Mouse (Mus musculus) liver, embryonic 14.5 days (tissue): ENCODE results near the gene Smc6. TPM values are rescaled to one million over a fixed set of nuclear protein-coding genes. Genes with fewer than 3 reads are reported as not detected.

Experiments used
- ATAC-seq: fragments of 200-750 bp; cut with Nextera tagmentation; 2 replicates; pipeline ENCODE4 v1.8.0; 2017; ENCODE audit warnings: moderate number of reproducible peaks, mild to moderate bottlenecking, moderate library complexity; ENCODE audit not compliant: insufficient read depth
- DNase-seq, 3 experiments: peaks; one replicate each; pipeline ENCODE4 v3.0.0-alpha.2; 2012 to 2013; ENCODE audit warnings: low read depth in 3 of 3, low spot score in 3 of 3
- H3K27ac ChIP-seq: fragments of 300-500 bp; sonication (generic); 2 replicates; pipeline ENCODE4 v1.5.1; 2014; ENCODE audit warnings: moderate library complexity, mild to moderate bottlenecking, control low read depth, inconsistent platforms
- H3K27me3 ChIP-seq: fragments of 300-500 bp; sonication (generic); 2 replicates; pipeline ENCODE4 v1.6.1; 2014; ENCODE audit warnings: mild to moderate bottlenecking, low read length, moderate library complexity; ENCODE audit not compliant: control insufficient read depth, insufficient read depth
- H3K36me3 ChIP-seq: fragments of 300-500 bp; sonication (generic); replicated peaks from 2 replicates; pipeline ENCODE4 v1.6.1; 2014; ENCODE audit warnings: low read depth; ENCODE audit not compliant: control insufficient read depth, insufficient read depth
- H3K4me1 ChIP-seq, 2 experiments: fragments of 200-500 bp in 1 of 2; fragments of 300-500 bp in 1 of 2; sonication (generic) in 1 of 2; replicated peaks; 2 replicates each; pipeline ENCODE4 v1.6.1; 2012 to 2014; ENCODE audit warnings: antibody characterized with exemption in 1 of 2, inconsistent platforms in 1 of 2, low read length in 1 of 2; ENCODE audit not compliant: control insufficient read depth in 2 of 2, insufficient read depth in 2 of 2
- H3K4me2 ChIP-seq: fragments of 300-500 bp; sonication (generic); 2 replicates; pipeline ENCODE4 v1.6.1; 2014; ENCODE audit warnings: low read depth, mild to moderate bottlenecking, control low read depth, moderate library complexity
- H3K4me3 ChIP-seq, 2 experiments: fragments of 200-500 bp in 1 of 2; fragments of 300-500 bp in 1 of 2; sonication (generic) in 1 of 2; 2 replicates each; pipeline ENCODE4 v1.5.1; 2012 to 2014; ENCODE audit warnings: low read depth in 2 of 2, low read length in 2 of 2, mild to moderate bottlenecking in 2 of 2, control low read depth in 1 of 2, inconsistent platforms in 1 of 2, moderate library complexity in 1 of 2; ENCODE audit not compliant: insufficient read depth in 1 of 2
- H3K9ac ChIP-seq: fragments of 300-500 bp; sonication (generic); replicated peaks from 2 replicates; pipeline ENCODE4 v1.6.1; 2014; ENCODE audit warnings: mild to moderate bottlenecking, control low read depth, moderate library complexity
- H3K9me3 ChIP-seq: fragments of 300-500 bp; sonication (generic); 2 replicates; pipeline ENCODE4 v1.6.1; 2016; ENCODE audit warnings: low read length, mixed read lengths; ENCODE audit not compliant: control insufficient read depth
- CTCF ChIP-seq: IDR thresholded peaks from 2 replicates; pipeline ENCODE4 v1.5.1; 2016; ENCODE audit warnings: antibody characterized with exemption, low read depth, control low read depth
- EP300 ChIP-seq: IDR thresholded peaks from 2 replicates; pipeline ENCODE4 v1.6.1; 2016; ENCODE audit warnings: antibody characterized with exemption, low read depth
- WGBS: fragments of 180-500 bp; shearing (Covaris S2); extraction: QIAGEN DNeasy Blood & Tissue Kit; methylation state at CpG from one replicate; pipeline ENCODE4 v1.1.7; 2014; ENCODE audit not compliant: insufficient replicate concordance; 5-methylcytosine and 5-hydroxymethylcytosine counted together
- polyA plus RNA-seq, 2 experiments: library from polyadenylated mRNA; depleted of rRNA in 1 of 2; stranded (reverse) in 1 of 2; unstranded in 1 of 2; fragments of >200 nt; fragmentation: Nextera tagmentation in 1 of 2; extraction: Ambion mirVana in 1 of 2; gene quantifications; 2 replicates each; pipeline versions ENCODE4 v1.2.1 to v1.2.3; 2012 to 2014

Smc6 gene
- polyA plus RNA-seq, 2 experiments, result 25.1 to 63.1 TPM

- no peak overlapping the region for H3K4me3 ChIP-seq
- no peak overlapping the region for H3K9ac ChIP-seq
- DNase-seq, result no peak
- no peaks in the 10 kb centered on the region for H3K4me1 ChIP-seq
- no peak for ATAC-seq
- H3K27me3 ChIP-seq, result no peaks in the 10 kb centered on the region
- no peak overlapping the region for H3K27ac ChIP-seq
- H3K36me3 ChIP-seq, result no peaks in the 10 kb centered on the region
- 10% methylated on average over 2 of the region's 2 CpGs for WGBS
- no peaks in the 10 kb centered on the region for H3K9me3 ChIP-seq
- TF ChIP-seq CTCF (no peak), EP300 (no peak)
- H3K4me2 ChIP-seq, result no peak overlapping the region
Measured at GRCm38 (mm10) chr12:11230267-11230666, 35.4 kb upstream of the Smc6 start.

- TF ChIP-seq CTCF (no peak), EP300 (no peak)
- Histone ChIP-seq H3K27ac (no peak overlapping the region), H3K27me3 (no peaks in the 10 kb centered on the region), H3K36me3 (no peaks in the 10 kb centered on the region), H3K4me1 (no peaks in the 10 kb centered on the region), H3K4me2 (no peak overlapping the region), H3K9me3 (no peaks in the 10 kb centered on the region), H3K4me3 (no peak overlapping the region), H3K9ac (no peak overlapping the region)
- ATAC-seq (no peak), DNase-seq (no peak)
- 46% methylated on average over 2 of the region's 2 CpGs for WGBS
Measured at GRCm38 (mm10) chr12:11235996-11236395, 29.7 kb upstream of the Smc6 start.

- H3K36me3 ChIP-seq, result peaks cover 36% of the 10 kb centered on the region
- H3K9me3 ChIP-seq, result no peaks in the 10 kb centered on the region
- no peaks in the 10 kb centered on the region for H3K4me1 ChIP-seq
- no peak overlapping the region for H3K4me2 ChIP-seq
- WGBS, result 96% methylated on average over 1 of the region's 1 CpGs
- H3K9ac ChIP-seq, result no peak overlapping the region
- no peak overlapping the region for H3K27ac ChIP-seq
- DNase-seq (no peak), ATAC-seq (no peak)
- TF ChIP-seq EP300 (no peak), CTCF (no peak)
- no peak overlapping the region for H3K4me3 ChIP-seq
- H3K27me3 ChIP-seq, result no peaks in the 10 kb centered on the region
Measured at GRCm38 (mm10) chr12:11247460-11247859, 18.2 kb upstream of the Smc6 start.

GRCm38 (mm10) chr12:11250322-11250721 lies 15.4 kb upstream of the Smc6 start:
- DNase-seq (no peak), ATAC-seq (no peak)
- TF ChIP-seq EP300, result no peak
- no peak for TF ChIP-seq CTCF
- Histone ChIP-seq H3K9me3 (no peaks in the 10 kb centered on the region), H3K27ac (no peak overlapping the region), H3K27me3 (no peaks in the 10 kb centered on the region), H3K4me1 (no peaks in the 10 kb centered on the region), H3K4me2 (no peak overlapping the region), H3K9ac (no peak overlapping the region), H3K36me3 (peaks cover 37% of the 10 kb centered on the region), H3K4me3 (no peak overlapping the region)
- WGBS, result 65% methylated on average over 3 of the region's 3 CpGs

GRCm38 (mm10) chr12:11264895-11265294 lies 791 bp upstream of the Smc6 start:
- peak overlapping the region; percentile 84 for H3K4me2 ChIP-seq
- H3K9me3 ChIP-seq, result no peaks in the 10 kb centered on the region
- no peaks in the 10 kb centered on the region for H3K27me3 ChIP-seq
- DNase-seq (peak in 2 of 3 experiments; percentile 23 to 28), ATAC-seq (no peak)
- no peaks in the 10 kb centered on the region for H3K36me3 ChIP-seq
- under 1% methylated on average over 13 of the region's 13 CpGs for WGBS
- H3K27ac ChIP-seq, result peak overlapping the region; percentile 84
- TF ChIP-seq EP300 (no peak), CTCF (no peak)
- H3K4me3 ChIP-seq, result peak overlapping the region; percentile 80 to 96
- peaks cover 6 to 10% of the 10 kb centered on the region in 2 experiments; a peak in 3 of 4 replicates for H3K4me1 ChIP-seq
- H3K9ac ChIP-seq, result peak overlapping the region; percentile 94
